Mouse (Mus musculus): Measurements from ENCODE around the gene Cenpa. TPM values are rescaled to one million over a fixed set of nuclear protein-coding genes. Genes with fewer than 3 reads are reported as not detected.

Cenpa gene
- polyA plus RNA-seq, 1 experiment from 2014 or later: 343 TPM

- H3K4me1 ChIP-seq: peaks cover 30% of the 10 kb centered on the region
- ATAC-seq (ENCODE audit: borderline replicate concordance, extremely low read depth, low FRiP score, low TSS enrichment): no peak
- H3K27me3 ChIP-seq: peaks cover 23% of the 10 kb centered on the region
- WGBS: 32% methylated on average over 1 of the region's 1 CpGs
- 0 out of 2 replicates have a peak overlapping the region, but pooled peaks have one; percentile 12 for H3K27ac ChIP-seq
- H3K36me3 ChIP-seq: no peaks in the 10 kb centered on the region
- H3K4me2 ChIP-seq: no peak overlapping the region
- no peaks in the 10 kb centered on the region for H3K9me3 ChIP-seq
- no peak overlapping the region for H3K9ac ChIP-seq
- H3K4me3 ChIP-seq: no peak overlapping the region
Observed at GRCm38 (mm10) chr5:30624311-30624710, 42.3 kb upstream of the Cenpa start.

DNA sequence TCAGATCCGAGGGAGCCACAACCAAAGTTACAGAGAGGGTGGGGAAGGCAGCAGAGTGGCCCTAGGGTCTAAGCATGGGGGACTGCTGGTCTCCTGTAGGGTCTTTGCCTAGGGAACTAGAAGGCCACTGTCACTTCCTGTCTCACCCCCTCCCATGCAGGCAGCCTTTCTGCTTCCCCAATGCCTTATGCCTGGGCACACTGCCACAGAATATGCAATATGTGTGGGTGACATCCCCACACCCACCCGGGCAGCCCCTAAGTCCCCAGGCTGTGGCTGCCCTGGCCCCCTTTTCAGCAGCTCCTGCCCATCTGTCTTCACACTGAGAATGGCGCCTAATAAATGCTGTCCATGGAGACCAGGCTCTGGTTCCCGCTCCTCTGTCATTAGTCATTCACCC, 41.7 kb upstream of the Cenpa start:
- peak; percentile 72; the same call in 1 of the 2 replicates for ATAC-seq (ENCODE audit: borderline replicate concordance, extremely low read depth, low FRiP score, low TSS enrichment)
- no peaks in the 10 kb centered on the region for H3K36me3 ChIP-seq
- peaks cover 30% of the 10 kb centered on the region for H3K4me1 ChIP-seq
- H3K4me2 ChIP-seq: no peak overlapping the region
- H3K27me3 ChIP-seq: peaks cover 23% of the 10 kb centered on the region
- no peak overlapping the region for H3K9ac ChIP-seq
- H3K9me3 ChIP-seq: no peaks in the 10 kb centered on the region
- no peak overlapping the region for H3K4me3 ChIP-seq
- H3K27ac ChIP-seq: 0 out of 2 replicates have a peak overlapping the region, but pooled peaks have one; percentile 12
- WGBS: 22% methylated on average over 4 of the region's 4 CpGs

GRCm38 (mm10) chr5:30625379-30625778, 41.2 kb upstream of the Cenpa start:
- ATAC-seq (ENCODE audit: borderline replicate concordance, extremely low read depth, low FRiP score, low TSS enrichment): no peak
- Histone ChIP-seq H3K4me2 (no peak overlapping the region), H3K9ac (no peak overlapping the region), H3K27ac (no peak overlapping the region), H3K4me1 (peaks cover 30% of the 10 kb centered on the region), H3K27me3 (peaks cover 23% of the 10 kb centered on the region), H3K4me3 (no peak overlapping the region), H3K36me3 (no peaks in the 10 kb centered on the region), H3K9me3 (no peaks in the 10 kb centered on the region)
- WGBS: 44% methylated on average over 3 of the region's 3 CpGs

DNA sequence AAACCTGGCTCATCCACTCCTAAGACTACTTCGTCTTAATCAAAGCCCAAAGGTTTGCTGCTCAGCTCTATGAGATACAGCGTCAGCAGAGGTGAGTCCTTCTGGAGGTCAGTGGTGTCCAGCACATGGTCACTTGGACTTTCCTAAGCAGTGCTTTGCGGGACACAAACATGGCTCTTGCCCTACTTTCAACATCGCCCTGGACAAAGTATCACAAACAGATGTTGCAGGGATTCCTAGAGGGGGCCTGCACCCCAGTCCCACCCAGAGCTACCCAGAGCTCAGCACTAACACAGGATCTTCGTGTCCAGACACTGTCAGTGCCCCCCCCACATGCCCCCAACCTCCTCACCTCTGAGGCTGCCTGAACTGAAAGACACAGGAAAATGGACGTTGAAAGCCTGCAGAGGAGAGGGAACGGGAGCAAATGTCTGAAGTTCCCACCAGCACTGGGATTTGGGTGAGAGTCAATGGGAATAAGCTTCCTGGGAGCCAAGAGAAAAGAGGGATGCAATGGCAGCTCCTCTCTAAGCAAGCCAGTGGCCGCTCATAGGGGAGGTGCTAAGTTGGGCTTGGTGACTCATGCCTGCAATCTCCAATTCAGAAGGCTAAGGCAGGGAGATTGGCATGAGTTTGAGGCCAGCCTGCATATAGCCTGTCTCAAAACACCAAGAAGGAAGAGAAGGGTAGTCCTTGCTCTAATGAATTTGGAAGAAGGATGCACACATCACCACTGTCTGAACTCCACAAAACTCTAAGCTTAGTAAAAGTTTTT, 40.1 kb upstream of the Cenpa start:
- Histone ChIP-seq H3K27ac (no peak overlapping the region), H3K9ac (no peak overlapping the region), H3K27me3 (peaks cover 14% of the 10 kb centered on the region), H3K9me3 (no peaks in the 10 kb centered on the region), H3K4me3 (no peak overlapping the region), H3K4me2 (no peak overlapping the region), H3K4me1 (peaks cover 30% of the 10 kb centered on the region), H3K36me3 (no peaks in the 10 kb centered on the region)
- no peak for ATAC-seq (ENCODE audit: borderline replicate concordance, extremely low read depth, low FRiP score, low TSS enrichment)
- 76% methylated on average over 8 of the region's 8 CpGs for WGBS

- no peak for ATAC-seq (ENCODE audit: borderline replicate concordance, extremely low read depth, low FRiP score, low TSS enrichment)
- H3K27me3 ChIP-seq: no peaks in the 10 kb centered on the region
- peaks cover 13% of the 10 kb centered on the region for H3K4me1 ChIP-seq
- no peak overlapping the region for H3K4me2 ChIP-seq
- H3K4me3 ChIP-seq: no peak overlapping the region
- H3K36me3 ChIP-seq: no peaks in the 10 kb centered on the region
- WGBS: 75% methylated on average over 3 of the region's 3 CpGs
- no peak overlapping the region for H3K27ac ChIP-seq
- no peak overlapping the region for H3K9ac ChIP-seq
- no peaks in the 10 kb centered on the region for H3K9me3 ChIP-seq
Observed at GRCm38 (mm10) chr5:30628511-30628910, 38.1 kb upstream of the Cenpa start.

DNA sequence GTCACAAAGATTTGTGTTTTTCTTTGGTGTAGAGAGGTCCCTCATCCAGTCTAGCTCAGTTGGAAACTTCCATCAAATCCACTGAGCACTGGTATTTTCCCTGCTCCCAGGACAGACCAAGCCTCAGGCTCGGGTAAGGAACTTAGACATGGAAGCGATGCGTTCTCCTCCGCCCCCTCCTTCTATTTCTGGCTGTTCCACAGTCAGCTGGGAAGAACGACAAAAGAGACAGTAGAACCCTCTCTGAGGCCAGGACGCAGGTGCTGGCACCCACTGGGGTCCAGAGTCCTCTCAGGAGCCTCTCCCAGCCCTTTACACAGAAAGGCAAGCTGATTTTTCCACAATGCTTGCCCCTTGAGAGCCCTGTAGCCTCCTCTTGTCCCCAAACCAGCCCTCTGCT, 36.2 kb upstream of the Cenpa start:
- Histone ChIP-seq H3K36me3 (no peaks in the 10 kb centered on the region), H3K4me1 (no peaks in the 10 kb centered on the region), H3K27me3 (no peaks in the 10 kb centered on the region), H3K9me3 (no peaks in the 10 kb centered on the region), H3K4me3 (no peak overlapping the region), H3K9ac (no peak overlapping the region), H3K4me2 (no peak overlapping the region), H3K27ac (no peak overlapping the region)
- no peak for ATAC-seq (ENCODE audit: borderline replicate concordance, extremely low read depth, low FRiP score, low TSS enrichment)
- WGBS: 70% methylated on average over 6 of the region's 6 CpGs

- H3K4me2 ChIP-seq: no peak overlapping the region
- H3K9me3 ChIP-seq: no peaks in the 10 kb centered on the region
- H3K4me1 ChIP-seq: 0 out of 2 replicates have a peak, but pooled peaks cover 5% of the 10 kb centered on the region
- H3K9ac ChIP-seq: no peak overlapping the region
- 61% methylated on average over 1 of the region's 1 CpGs for WGBS
- H3K27me3 ChIP-seq: no peaks in the 10 kb centered on the region
- no peak overlapping the region for H3K27ac ChIP-seq
- no peaks in the 10 kb centered on the region for H3K36me3 ChIP-seq
- H3K4me3 ChIP-seq: no peak overlapping the region
- ATAC-seq (ENCODE audit: borderline replicate concordance, extremely low read depth, low FRiP score, low TSS enrichment): no peak
Observed at GRCm38 (mm10) chr5:30632134-30632533, 34.4 kb upstream of the Cenpa start.

DNA sequence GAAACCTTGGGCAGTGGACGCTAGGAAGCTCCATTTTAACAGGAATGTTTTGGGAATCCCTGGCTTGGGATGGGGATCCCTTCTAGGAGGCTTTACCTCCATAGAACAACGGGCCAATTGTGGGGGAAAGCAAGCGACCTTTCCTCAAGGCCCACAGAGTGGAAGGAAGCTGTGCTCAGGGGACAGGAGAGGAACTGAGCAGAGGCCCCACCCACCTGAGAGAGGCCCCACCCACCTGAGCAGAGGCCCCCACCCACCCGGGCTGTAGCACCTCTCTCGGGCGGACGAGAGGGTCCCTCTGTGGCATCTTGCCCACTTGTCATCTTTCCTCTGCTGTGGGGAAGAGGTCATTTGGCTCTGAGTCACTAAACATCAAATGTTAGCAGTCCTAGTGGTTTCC, 29.6 kb upstream of the Cenpa start:
- no peak overlapping the region for H3K4me2 ChIP-seq
- H3K36me3 ChIP-seq: no peaks in the 10 kb centered on the region
- H3K4me3 ChIP-seq: no peak overlapping the region
- no peak overlapping the region for H3K9ac ChIP-seq
- H3K27ac ChIP-seq: no peak overlapping the region
- 0 out of 2 replicates have a peak, but pooled peaks cover 7% of the 10 kb centered on the region for H3K4me1 ChIP-seq
- H3K27me3 ChIP-seq: no peaks in the 10 kb centered on the region
- peak; percentile 62; the same call in 1 of the 2 replicates for ATAC-seq (ENCODE audit: borderline replicate concordance, extremely low read depth, low FRiP score, low TSS enrichment)
- WGBS: 25% methylated on average over 7 of the region's 7 CpGs
- no peaks in the 10 kb centered on the region for H3K9me3 ChIP-seq

GRCm38 (mm10) chr5:30638041-30638440, 28.5 kb upstream of the Cenpa start:
- Histone ChIP-seq H3K9ac (no peak overlapping the region), H3K4me3 (no peak overlapping the region), H3K27me3 (no peaks in the 10 kb centered on the region), H3K27ac (no peak overlapping the region), H3K9me3 (no peaks in the 10 kb centered on the region), H3K4me1 (0 out of 2 replicates have a peak, but pooled peaks cover 7% of the 10 kb centered on the region), H3K36me3 (no peaks in the 10 kb centered on the region), H3K4me2 (no peak overlapping the region)
- 2% methylated on average over 6 of the region's 6 CpGs for WGBS
- ATAC-seq (ENCODE audit: borderline replicate concordance, extremely low read depth, low FRiP score, low TSS enrichment): peak; percentile 82; the same call in 1 of the 2 replicates

GRCm38 (mm10) chr5:30643477-30644179, 22.9 kb upstream of the Cenpa start:
- Histone ChIP-seq H3K27ac (no peak overlapping the region), H3K4me1 (peaks cover 5% of the 10 kb centered on the region)

GRCm38 (mm10) chr5:30646036-30646435, 20.5 kb upstream of the Cenpa start:
- no peak overlapping the region for H3K4me3 ChIP-seq
- no peak overlapping the region for H3K4me2 ChIP-seq
- H3K36me3 ChIP-seq: no peaks in the 10 kb centered on the region
- 46% methylated on average over 2 of the region's 2 CpGs for WGBS
- ATAC-seq (ENCODE audit: borderline replicate concordance, extremely low read depth, low FRiP score, low TSS enrichment): no peak
- H3K9me3 ChIP-seq: no peaks in the 10 kb centered on the region
- peaks cover 13% of the 10 kb centered on the region for H3K4me1 ChIP-seq
- no peak overlapping the region for H3K9ac ChIP-seq
- no peak overlapping the region for H3K27ac ChIP-seq
- no peaks in the 10 kb centered on the region for H3K27me3 ChIP-seq

More at GRCm38 (mm10) chr5:30643477-30644179, 22.9 kb upstream of the Cenpa start:
- Histone ChIP-seq H3K4me2 (no peak overlapping the region), H3K9ac (no peak overlapping the region), H3K9me3 (no peaks in the 10 kb centered on the region), H3K36me3 (no peaks in the 10 kb centered on the region), H3K4me3 (no peak overlapping the region), H3K27me3 (no peaks in the 10 kb centered on the region)
- ATAC-seq (ENCODE audit: borderline replicate concordance, extremely low read depth, low FRiP score, low TSS enrichment): no peak
- 37% methylated on average over 5 of the region's 5 CpGs for WGBS

DNA sequence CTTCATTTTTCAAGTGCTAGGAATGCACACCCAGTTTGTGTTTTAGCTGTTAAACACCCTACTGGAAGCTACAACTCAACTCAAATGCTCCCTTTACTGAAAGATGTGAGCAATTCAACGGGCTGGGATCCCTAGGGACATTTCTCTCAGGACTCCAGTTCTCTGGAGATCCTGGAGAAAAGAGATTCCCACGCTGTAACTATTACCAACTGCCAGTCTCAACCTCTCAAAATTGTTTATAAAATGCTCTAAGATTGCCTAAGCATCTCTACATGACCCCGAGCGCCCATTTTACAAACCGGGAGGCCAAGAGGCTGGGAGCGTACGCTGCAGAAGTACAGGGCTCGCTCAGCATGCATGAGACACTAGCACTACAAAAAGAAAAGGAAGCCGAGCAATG, 19.2 kb upstream of the Cenpa start:
- Histone ChIP-seq H3K9ac (peak overlapping the region; percentile 66), H3K27ac (peak overlapping the region; percentile 69), H3K27me3 (no peaks in the 10 kb centered on the region), H3K4me2 (peak overlapping the region; percentile 73), H3K36me3 (no peaks in the 10 kb centered on the region), H3K4me1 (peaks cover 13% of the 10 kb centered on the region), H3K9me3 (no peaks in the 10 kb centered on the region), H3K4me3 (peak overlapping the region; percentile 64)
- 7% methylated on average over 9 of the region's 9 CpGs for WGBS
- no peak for ATAC-seq (ENCODE audit: borderline replicate concordance, extremely low read depth, low FRiP score, low TSS enrichment)

Measured in lung, embryonic 15.5 days (tissue).